Mouse (Mus musculus) central nervous system, embryonic 11.5 days (tissue): ENCODE results near the gene Ubqln1. TPM values are rescaled to one million over a fixed set of nuclear protein-coding genes. Genes with fewer than 3 reads are reported as not detected.

Source experiments
- polyA plus RNA-seq: library from polyadenylated mRNA; depleted of rRNA; stranded (reverse); fragments of >200 nt; gene quantifications from 2 replicates; pipeline ENCODE4 v1.2.3, GENCODE M21; 2012; rRNA removed

Gene Ubqln1
- 58.6 and 88.6 TPM in 2 replicates for polyA plus RNA-seq

DNA sequence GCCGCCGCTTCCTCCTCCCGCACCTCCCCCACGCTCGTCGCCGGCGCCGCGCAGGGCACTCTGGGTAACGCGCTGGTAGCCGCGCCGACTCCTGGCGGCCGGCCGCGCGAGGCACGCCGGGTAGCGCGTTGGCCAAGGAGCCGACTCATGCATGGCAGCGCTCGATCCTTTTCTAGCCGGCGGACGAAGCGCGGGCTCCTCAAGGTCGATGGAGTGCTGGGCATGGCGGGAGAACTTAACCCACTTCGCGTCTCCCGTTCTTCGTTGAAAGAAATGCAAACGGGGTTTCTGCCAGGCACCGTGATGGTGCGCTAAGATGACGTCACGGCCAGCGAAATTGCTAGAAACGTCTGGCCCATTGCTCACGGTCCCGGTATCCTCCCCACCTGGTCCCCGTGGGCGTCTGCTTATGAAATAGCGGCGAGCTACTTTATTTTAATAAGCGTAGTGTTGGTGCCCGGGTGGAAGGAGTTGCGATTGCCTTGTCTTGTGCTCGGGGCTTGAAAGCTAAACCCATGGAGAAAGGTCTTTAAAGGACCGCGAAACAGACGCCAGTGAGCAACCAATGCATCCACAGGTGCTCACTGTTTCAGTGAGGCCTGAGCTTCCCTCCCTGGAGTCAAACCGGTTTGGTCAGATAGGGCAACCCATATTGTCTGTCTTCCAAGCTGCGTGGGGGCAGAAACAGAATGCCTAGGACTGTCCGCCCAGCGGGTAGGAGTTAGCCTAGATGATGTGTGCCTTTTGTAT is at the start of gene Ubqln1:
Ubqln1 (minus strand) TSS at position 62 of the 750 bp plus-strand sequence.

GRCm38 (mm10) chr13:58157447-58158098 is 57.9 kb downstream of the Ubqln1 start, which contains the start of gene Idnk:
Gene Idnk, plus strand, starts transcription at chr13:58157649.

DNA sequence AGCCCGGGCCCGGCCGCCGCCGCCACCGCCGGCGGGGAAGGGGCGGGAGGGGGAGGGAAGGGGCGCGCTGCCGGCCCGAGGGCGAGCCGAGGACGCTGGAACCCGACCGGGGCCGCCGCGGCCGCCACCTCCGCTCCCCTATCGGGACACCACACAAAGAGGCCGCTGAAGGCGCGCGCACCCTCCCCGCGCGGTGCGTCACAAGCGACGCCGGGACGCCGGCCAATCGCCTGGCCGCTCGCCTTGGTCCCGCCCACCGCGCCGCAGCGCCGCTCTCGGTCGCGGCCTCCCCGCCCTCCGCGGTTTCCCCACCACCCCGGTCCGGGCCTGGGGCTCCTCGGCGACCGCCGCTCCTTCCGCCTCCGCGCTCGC is 87.1 kb downstream of the Ubqln1 start, which contains the start of gene Hnrnpa0:
Hnrnpa0 (minus strand) TSS at position 161 of the 372 bp plus-strand sequence.

Other genes with a start within 250 kb of the Ubqln1 start
- gene Klhl3, start 102.1 kb downstream of the Ubqln1 start, polyA plus RNA-seq: 2.8 and 3.3 TPM in 2 replicates
- gene Hnrnpa0, start 87.1 kb downstream of the Ubqln1 start, polyA plus RNA-seq: 354 and 663 TPM in 2 replicates
- 26.0 and 52.7 TPM in 2 replicates for gene Idnk, start 58.0 kb downstream of the Ubqln1 start, polyA plus RNA-seq
- 37.1 and 44.9 TPM in 2 replicates for gene Gkap1, start 60.0 kb upstream of the Ubqln1 start, polyA plus RNA-seq
- 1.3 and 4.7 TPM in 2 replicates for gene Kif27, start 143.5 kb upstream of the Ubqln1 start, polyA plus RNA-seq
- 15.5 and 27.3 TPM in 2 replicates for gene 2210016F16Rik, start 169.6 kb upstream of the Ubqln1 start, polyA plus RNA-seq
- 17.9 and 20.3 TPM in 2 replicates for gene Rmi1, start 186.6 kb upstream of the Ubqln1 start, polyA plus RNA-seq
- gene Hnrnpk, start 187.7 kb upstream of the Ubqln1 start, polyA plus RNA-seq: 1,299 and 2,632 TPM in 2 replicates